Mouse (Mus musculus) right cerebral cortex, postnatal 36 days (tissue): ENCODE results near the gene Rnf144b.
A peak's percentile ranks its signal among the peaks of the same experiment; 100 is the strongest.

Source experiments
- DNase-seq, 2 experiments: peaks; one replicate each; pipeline ENCODE4 v3.0.0; 2022; ENCODE audit warnings: low spot score in 2 of 2, mixed read lengths in 1 of 2

Gene Rnf144b

GRCm38 (mm10) chr13:47178182-47178581 is 55.7 kb downstream of the Rnf144b start:
- DNase-seq, result no peak

- DNase-seq, result no peak
Observed at GRCm38 (mm10) chr13:47180776-47181175, 58.3 kb downstream of the Rnf144b start.

GRCm38 (mm10) chr13:47182366-47182765 is 59.9 kb downstream of the Rnf144b start:
- DNase-seq, result no peak

GRCm38 (mm10) chr13:47183033-47183730 is 60.7 kb downstream of the Rnf144b start:
- DNase-seq, result no peak

GRCm38 (mm10) chr13:47183771-47184170 is 61.3 kb downstream of the Rnf144b start:
- peak; percentile 38 to 67 for DNase-seq

- no peak for DNase-seq
Observed at GRCm38 (mm10) chr13:47187836-47188235, 65.4 kb downstream of the Rnf144b start.

GRCm38 (mm10) chr13:47189971-47190370 is 67.5 kb downstream of the Rnf144b start:
- no peak for DNase-seq

GRCm38 (mm10) chr13:47192200-47192599 is 69.7 kb downstream of the Rnf144b start:
- no peak for DNase-seq

GRCm38 (mm10) chr13:47192771-47193170 is 70.3 kb downstream of the Rnf144b start:
- DNase-seq, result no peak

GRCm38 (mm10) chr13:47193326-47194153 is 71.1 kb downstream of the Rnf144b start:
- peak; percentile 62 to 74 for DNase-seq

GRCm38 (mm10) chr13:47194695-47195094 is 72.2 kb downstream of the Rnf144b start:
- no peak for DNase-seq

GRCm38 (mm10) chr13:47195491-47195890 is 73.0 kb downstream of the Rnf144b start:
- no peak for DNase-seq

GRCm38 (mm10) chr13:47200011-47200670 is 77.7 kb downstream of the Rnf144b start:
- DNase-seq, result no peak

- DNase-seq, result no peak
Observed at GRCm38 (mm10) chr13:47201962-47202624, 79.6 kb downstream of the Rnf144b start.

GRCm38 (mm10) chr13:47210496-47210895 is 88.0 kb downstream of the Rnf144b start:
- DNase-seq, result no peak

GRCm38 (mm10) chr13:47210992-47211391 is 88.5 kb downstream of the Rnf144b start:
- DNase-seq, result no peak

- DNase-seq, result no peak
Observed at GRCm38 (mm10) chr13:47211581-47211980, 89.1 kb downstream of the Rnf144b start.

GRCm38 (mm10) chr13:47213817-47214216 is 91.4 kb downstream of the Rnf144b start:
- no peak for DNase-seq

GRCm38 (mm10) chr13:47214895-47215294 is 92.4 kb downstream of the Rnf144b start:
- DNase-seq, result no peak

- DNase-seq, result no peak
Observed at GRCm38 (mm10) chr13:47215815-47216585, 93.5 kb downstream of the Rnf144b start.

GRCm38 (mm10) chr13:47217107-47217571 is 94.7 kb downstream of the Rnf144b start:
- no peak for DNase-seq
